Mouse (Mus musculus): ENCODE results near the gene Pla2g3. TPM values are rescaled to one million over a fixed set of nuclear protein-coding genes. Genes with fewer than 3 reads are reported as not detected.

The Pla2g3 gene
- polyA plus RNA-seq, 1 experiment from 2014 or later: 0.56 TPM

DNA sequence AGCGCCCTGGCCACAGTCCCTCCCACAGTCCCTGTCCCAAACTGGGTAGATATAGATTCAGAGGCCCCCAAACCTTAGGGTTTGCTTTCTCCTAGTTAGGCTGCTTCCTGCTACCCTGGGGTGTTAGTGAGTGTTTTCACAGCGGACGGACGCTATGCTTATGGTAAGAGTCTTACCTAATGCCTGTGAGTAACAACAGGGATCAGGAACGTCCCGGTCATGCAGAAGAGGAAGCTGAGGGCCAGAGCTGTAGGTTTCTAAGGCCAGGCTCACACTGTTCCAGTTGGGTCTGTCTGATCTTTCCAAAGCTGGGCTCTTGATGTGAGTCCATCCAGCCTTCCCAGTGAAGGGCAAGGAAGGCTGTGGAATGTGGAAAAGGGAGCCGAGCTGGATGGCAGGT is 1.7 kb upstream of the Pla2g3 start:
- Histone ChIP-seq H3K9ac (replicated peaks; ENCODE audit: low read length) (no peak overlapping the region), H3K27ac (ENCODE audit: low read length) (no peak overlapping the region), H3K4me2 (replicated peaks; ENCODE audit: low read depth, low read length) (no peak overlapping the region), H3K36me3 (ENCODE audit: insufficient read depth, low read length) (no peaks in the 10 kb centered on the region), H3K27me3 (ENCODE audit: insufficient read depth, low read length) (no peaks in the 10 kb centered on the region), H3K9me3 (ENCODE audit: low read length) (no peaks in the 10 kb centered on the region), H3K4me3 (ENCODE audit: low read length) (no peak overlapping the region), H3K4me1 (ENCODE audit: insufficient read depth, low read length) (no peaks in the 10 kb centered on the region)
- WGBS: 66% methylated on average over 7 of the region's 7 CpGs
- ATAC-seq (ENCODE audit: low FRiP score, low TSS enrichment): no peak

GRCm38 (mm10) chr11:3489036-3489435 is 952 bp downstream of the Pla2g3 start:
- Histone ChIP-seq H3K9ac (replicated peaks; ENCODE audit: low read length) (no peak overlapping the region), H3K27ac (ENCODE audit: low read length) (no peak overlapping the region), H3K4me2 (replicated peaks; ENCODE audit: low read depth, low read length) (no peak overlapping the region), H3K4me3 (ENCODE audit: low read length) (no peak overlapping the region), H3K27me3 (ENCODE audit: insufficient read depth, low read length) (no peaks in the 10 kb centered on the region), H3K4me1 (ENCODE audit: insufficient read depth, low read length) (no peaks in the 10 kb centered on the region), H3K9me3 (ENCODE audit: low read length) (no peaks in the 10 kb centered on the region), H3K36me3 (ENCODE audit: insufficient read depth, low read length) (no peaks in the 10 kb centered on the region)
- 89% methylated on average over 5 of the region's 5 CpGs for WGBS
- no peak for ATAC-seq (ENCODE audit: low FRiP score, low TSS enrichment)

DNA sequence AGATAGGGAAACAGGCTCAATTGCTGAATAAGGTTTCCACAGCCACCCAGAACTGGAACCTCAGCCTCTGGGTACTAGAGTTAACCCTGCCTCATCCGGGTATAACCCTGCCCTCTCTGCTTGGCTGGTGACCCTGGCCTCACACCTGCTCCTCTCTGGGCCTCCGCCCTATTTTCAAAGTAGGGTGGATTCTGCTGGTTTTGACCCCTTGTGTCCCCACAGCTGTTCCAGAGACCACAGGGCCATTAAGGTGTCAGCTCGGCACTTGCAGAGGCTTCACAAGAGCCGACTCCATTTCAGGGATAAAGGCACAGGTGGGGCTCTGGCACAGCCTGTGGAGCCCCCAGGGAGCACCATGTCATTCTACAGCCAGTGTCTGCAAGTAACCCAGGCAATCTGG is 4.7 kb downstream of the Pla2g3 start:
- H3K27me3 ChIP-seq (ENCODE audit: insufficient read depth, low read length): no peaks in the 10 kb centered on the region
- no peaks in the 10 kb centered on the region for H3K36me3 ChIP-seq (ENCODE audit: insufficient read depth, low read length)
- WGBS: 50% methylated on average over 4 of the region's 4 CpGs
- no peak overlapping the region for H3K4me2 ChIP-seq (replicated peaks; ENCODE audit: low read depth, low read length)
- H3K4me3 ChIP-seq (ENCODE audit: low read length): no peak overlapping the region
- H3K27ac ChIP-seq (ENCODE audit: low read length): no peak overlapping the region
- no peak overlapping the region for H3K9ac ChIP-seq (replicated peaks; ENCODE audit: low read length)
- H3K9me3 ChIP-seq (ENCODE audit: low read length): no peaks in the 10 kb centered on the region
- ATAC-seq (ENCODE audit: low FRiP score, low TSS enrichment): no peak
- no peaks in the 10 kb centered on the region; the same call in 1 of the 2 replicates for H3K4me1 ChIP-seq (ENCODE audit: insufficient read depth, low read length)

DNA sequence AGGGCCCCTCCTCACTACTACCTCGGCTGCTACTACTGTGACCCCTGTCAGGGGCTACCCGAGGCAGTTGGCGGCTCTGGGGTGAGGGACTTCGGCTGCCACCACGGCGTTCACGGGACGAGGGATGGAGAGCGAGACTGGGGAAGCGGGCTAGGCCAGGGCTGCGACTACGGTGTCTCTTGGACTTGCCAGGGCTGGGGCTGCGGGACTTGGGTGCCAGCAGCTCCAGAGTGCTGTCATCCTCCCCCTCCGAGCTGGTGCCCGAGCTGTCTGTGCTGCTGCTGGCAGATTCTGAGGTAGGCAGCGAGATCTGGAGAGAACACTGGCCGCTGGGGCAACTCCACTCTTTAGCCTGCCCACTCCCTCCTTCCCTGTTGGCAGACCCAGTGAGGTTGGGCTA is 6.8 kb downstream of the Pla2g3 start:
- Histone ChIP-seq H3K27ac (ENCODE audit: low read length) (no peak overlapping the region), H3K9ac (replicated peaks; ENCODE audit: low read length) (peak overlapping the region; percentile 12; the same call in 1 of the 2 replicates), H3K9me3 (ENCODE audit: low read length) (no peaks in the 10 kb centered on the region), H3K36me3 (ENCODE audit: insufficient read depth, low read length) (no peaks in the 10 kb centered on the region), H3K4me3 (ENCODE audit: low read length) (no peak overlapping the region), H3K27me3 (ENCODE audit: insufficient read depth, low read length) (no peaks in the 10 kb centered on the region), H3K4me1 (ENCODE audit: insufficient read depth, low read length) (no peaks in the 10 kb centered on the region; the same call in 1 of the 2 replicates), H3K4me2 (replicated peaks; ENCODE audit: low read depth, low read length) (no peak overlapping the region)
- 79% methylated on average over 17 of the region's 17 CpGs for WGBS
- 0 out of 2 replicates have a peak, but pooled peaks have one; percentile 8 for ATAC-seq (ENCODE audit: low FRiP score, low TSS enrichment)

DNA sequence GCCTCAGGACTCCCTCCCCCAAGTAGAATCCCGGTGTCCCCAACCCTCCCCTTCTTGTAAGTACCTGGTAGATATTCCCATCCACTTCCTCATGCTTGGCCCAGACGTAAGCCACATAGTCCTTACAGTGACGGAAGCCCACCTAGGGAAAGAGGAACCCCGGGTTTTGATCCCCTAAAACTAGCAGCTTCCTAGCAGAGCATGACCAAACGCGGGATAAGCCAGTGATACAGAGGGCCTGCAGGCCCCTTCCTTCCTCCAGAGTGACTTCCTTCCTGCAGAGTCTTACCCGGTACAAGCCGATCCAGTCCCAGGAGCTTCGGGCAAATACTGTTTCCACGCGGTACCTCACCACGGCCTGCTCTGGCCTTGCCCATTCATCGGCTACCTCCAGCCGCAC is 7.4 kb downstream of the Pla2g3 start:
- H3K9me3 ChIP-seq (ENCODE audit: low read length): no peaks in the 10 kb centered on the region
- WGBS: 84% methylated on average over 14 of the region's 14 CpGs
- H3K27me3 ChIP-seq (ENCODE audit: insufficient read depth, low read length): no peaks in the 10 kb centered on the region
- no peak overlapping the region for H3K4me3 ChIP-seq (ENCODE audit: low read length)
- H3K4me2 ChIP-seq (replicated peaks; ENCODE audit: low read depth, low read length): no peak overlapping the region
- H3K36me3 ChIP-seq (ENCODE audit: insufficient read depth, low read length): no peaks in the 10 kb centered on the region
- no peak for ATAC-seq (ENCODE audit: low FRiP score, low TSS enrichment)
- no peaks in the 10 kb centered on the region; the same call in 1 of the 2 replicates for H3K4me1 ChIP-seq (ENCODE audit: insufficient read depth, low read length)
- H3K27ac ChIP-seq (ENCODE audit: low read length): no peak overlapping the region
- H3K9ac ChIP-seq (replicated peaks; ENCODE audit: low read length): no peak overlapping the region

GRCm38 (mm10) chr11:3496756-3497155 is 8.7 kb downstream of the Pla2g3 start:
- Histone ChIP-seq H3K27ac (ENCODE audit: low read length) (peak overlapping the region; percentile 69), H3K27me3 (ENCODE audit: insufficient read depth, low read length) (no peaks in the 10 kb centered on the region), H3K9me3 (ENCODE audit: low read length) (no peaks in the 10 kb centered on the region), H3K4me3 (ENCODE audit: low read length) (no peak overlapping the region), H3K9ac (replicated peaks; ENCODE audit: low read length) (no peak overlapping the region), H3K36me3 (ENCODE audit: insufficient read depth, low read length) (no peaks in the 10 kb centered on the region), H3K4me2 (replicated peaks; ENCODE audit: low read depth, low read length) (no peak overlapping the region), H3K4me1 (ENCODE audit: insufficient read depth, low read length) (no peaks in the 10 kb centered on the region; the same call in 1 of the 2 replicates)
- 40% methylated on average over 5 of the region's 5 CpGs for WGBS
- ATAC-seq (ENCODE audit: low FRiP score, low TSS enrichment): no peak

- ATAC-seq (ENCODE audit: low FRiP score, low TSS enrichment): no peak
- Histone ChIP-seq H3K4me1 (ENCODE audit: insufficient read depth, low read length) (no peaks in the 10 kb centered on the region; the same call in 1 of the 2 replicates), H3K36me3 (ENCODE audit: insufficient read depth, low read length) (no peaks in the 10 kb centered on the region), H3K27ac (ENCODE audit: low read length) (peak overlapping the region; percentile 69), H3K27me3 (ENCODE audit: insufficient read depth, low read length) (no peaks in the 10 kb centered on the region), H3K9me3 (ENCODE audit: low read length) (no peaks in the 10 kb centered on the region), H3K4me2 (replicated peaks; ENCODE audit: low read depth, low read length) (no peak overlapping the region), H3K4me3 (ENCODE audit: low read length) (no peak overlapping the region), H3K9ac (replicated peaks; ENCODE audit: low read length) (no peak overlapping the region)
- 88% methylated on average over 1 of the region's 1 CpGs for WGBS
These were observed 9.2 kb downstream of the Pla2g3 start for GRCm38 (mm10) chr11:3497296-3497695.

DNA sequence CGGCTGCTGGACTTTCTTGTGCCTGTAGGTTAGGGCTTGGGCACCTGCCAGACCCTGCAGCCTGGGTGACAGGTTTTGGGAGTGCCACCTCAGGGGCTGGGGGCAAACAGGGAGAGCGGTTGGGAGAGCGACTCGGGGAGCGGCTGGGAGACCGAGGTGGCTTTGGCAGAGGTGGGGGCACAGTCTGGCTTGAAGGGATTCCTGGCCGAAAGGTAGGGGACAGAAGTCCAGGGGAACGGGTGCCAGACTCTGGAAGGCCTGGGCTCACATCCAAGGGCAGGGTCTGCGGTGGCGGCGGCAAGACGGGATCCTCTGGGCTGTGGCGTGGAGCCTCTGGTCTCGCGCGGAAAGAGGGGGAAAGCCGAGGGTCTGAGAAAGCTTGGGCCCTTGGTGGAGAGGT is 14.0 kb downstream of the Pla2g3 start:
- H3K9ac ChIP-seq (replicated peaks; ENCODE audit: low read length): no peak overlapping the region
- no peak overlapping the region for H3K4me3 ChIP-seq (ENCODE audit: low read length)
- H3K9me3 ChIP-seq (ENCODE audit: low read length): no peaks in the 10 kb centered on the region
- no peak overlapping the region for H3K27ac ChIP-seq (ENCODE audit: low read length)
- H3K4me2 ChIP-seq (replicated peaks; ENCODE audit: low read depth, low read length): no peak overlapping the region
- H3K27me3 ChIP-seq (ENCODE audit: insufficient read depth, low read length): no peaks in the 10 kb centered on the region
- WGBS: 79% methylated on average over 17 of the region's 17 CpGs
- no peak for ATAC-seq (ENCODE audit: low FRiP score, low TSS enrichment)
- no peaks in the 10 kb centered on the region for H3K36me3 ChIP-seq (ENCODE audit: insufficient read depth, low read length)
- H3K4me1 ChIP-seq (ENCODE audit: insufficient read depth, low read length): no peaks in the 10 kb centered on the region

DNA sequence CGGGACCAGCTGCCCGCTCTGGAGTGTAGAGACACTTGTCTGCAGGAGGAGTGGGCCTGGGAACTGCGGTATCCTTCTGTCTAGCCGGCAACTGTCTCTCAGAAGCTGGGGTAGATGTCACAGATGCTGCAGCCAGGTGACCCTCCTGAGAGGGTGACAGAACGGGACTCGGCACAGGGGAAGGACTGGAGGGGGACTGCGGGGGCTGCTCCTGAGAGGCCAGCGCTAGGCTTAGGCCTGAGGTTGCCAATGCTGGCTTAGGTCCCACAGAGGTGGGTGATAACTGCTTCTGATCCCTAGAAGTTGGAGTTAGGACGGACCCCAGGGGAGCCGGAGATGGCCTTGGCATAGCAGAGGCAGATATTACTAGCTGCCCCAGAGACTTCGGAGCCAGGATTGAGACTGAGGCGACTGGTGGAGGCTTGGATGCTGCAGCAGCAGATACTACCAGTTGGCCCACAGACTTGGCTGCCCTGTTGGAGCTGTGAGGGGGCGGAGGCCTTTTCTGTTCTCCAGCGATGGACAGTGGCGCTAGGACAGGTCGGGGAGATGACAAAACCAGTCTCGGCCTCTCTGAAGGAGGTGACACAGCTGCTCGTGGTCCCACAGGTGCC is 14.5 kb downstream of the Pla2g3 start:
- H3K4me3 ChIP-seq (ENCODE audit: low read length): no peak overlapping the region
- H3K9ac ChIP-seq (replicated peaks; ENCODE audit: low read length): no peak overlapping the region
- H3K4me1 ChIP-seq (ENCODE audit: insufficient read depth, low read length): no peaks in the 10 kb centered on the region
- no peak overlapping the region for H3K4me2 ChIP-seq (replicated peaks; ENCODE audit: low read depth, low read length)
- no peaks in the 10 kb centered on the region for H3K36me3 ChIP-seq (ENCODE audit: insufficient read depth, low read length)
- 82% methylated on average over 18 of the region's 18 CpGs for WGBS
- no peak overlapping the region for H3K27ac ChIP-seq (ENCODE audit: low read length)
- no peaks in the 10 kb centered on the region for H3K9me3 ChIP-seq (ENCODE audit: low read length)
- ATAC-seq (ENCODE audit: low FRiP score, low TSS enrichment): no peak
- no peaks in the 10 kb centered on the region for H3K27me3 ChIP-seq (ENCODE audit: insufficient read depth, low read length)

- Histone ChIP-seq H3K27ac (ENCODE audit: low read length) (no peak overlapping the region), H3K9ac (replicated peaks; ENCODE audit: low read length) (0 out of 2 replicates have a peak overlapping the region, but pooled peaks have one; percentile 40), H3K36me3 (ENCODE audit: insufficient read depth, low read length) (no peaks in the 10 kb centered on the region), H3K4me2 (replicated peaks; ENCODE audit: low read depth, low read length) (peak overlapping the region; percentile 28), H3K9me3 (ENCODE audit: low read length) (no peaks in the 10 kb centered on the region), H3K4me1 (ENCODE audit: insufficient read depth, low read length) (no peaks in the 10 kb centered on the region), H3K4me3 (ENCODE audit: low read length) (peak overlapping the region; percentile 30), H3K27me3 (ENCODE audit: insufficient read depth, low read length) (no peaks in the 10 kb centered on the region)
- 66% methylated on average over 11 of the region's 11 CpGs for WGBS
- no peak for ATAC-seq (ENCODE audit: low FRiP score, low TSS enrichment)
These were observed 15.9 kb downstream of the Pla2g3 start for GRCm38 (mm10) chr11:3503755-3504693.
